Mouse (Mus musculus): ENCODE measurements around the gene Ap3b1. TPM values are rescaled to one million over a fixed set of nuclear protein-coding genes. Genes with fewer than 3 reads are reported as not detected.

Gene Ap3b1
- total RNA-seq, 2 experiments from 2014 or later, result 56.0 to 56.3 TPM

GRCm38 (mm10) chr13:94447003-94447402 lies 88.2 kb downstream of the Ap3b1 start:
- DNase-seq (ENCODE audit: low spot score in 2 of 2), result no peak

GRCm38 (mm10) chr13:94449593-94449992 lies 90.8 kb downstream of the Ap3b1 start:
- no peak for DNase-seq (ENCODE audit: low spot score in 2 of 2)

GRCm38 (mm10) chr13:94451229-94451628 lies 92.5 kb downstream of the Ap3b1 start:
- DNase-seq (ENCODE audit: low spot score in 2 of 2), result peak; percentile 44 to 70

GRCm38 (mm10) chr13:94454131-94454530 lies 95.4 kb downstream of the Ap3b1 start:
- DNase-seq (ENCODE audit: low spot score in 2 of 2), result no peak

GRCm38 (mm10) chr13:94459143-94459542 lies 100.4 kb downstream of the Ap3b1 start:
- no peak for DNase-seq (ENCODE audit: low spot score in 2 of 2)

GRCm38 (mm10) chr13:94464221-94464620 lies 105.5 kb downstream of the Ap3b1 start:
- no peak for DNase-seq (ENCODE audit: low spot score in 2 of 2)

- no peak for DNase-seq (ENCODE audit: low spot score in 2 of 2)
Measured at GRCm38 (mm10) chr13:94468551-94468950, 109.8 kb downstream of the Ap3b1 start.

- no peak for DNase-seq (ENCODE audit: low spot score in 2 of 2)
Measured at GRCm38 (mm10) chr13:94471009-94471672, 112.4 kb downstream of the Ap3b1 start.

- DNase-seq (ENCODE audit: low spot score in 2 of 2), result no peak
Measured at GRCm38 (mm10) chr13:94476208-94476607, 117.4 kb downstream of the Ap3b1 start.

GRCm38 (mm10) chr13:94480256-94480655 lies 121.5 kb downstream of the Ap3b1 start:
- no peak for DNase-seq (ENCODE audit: low spot score in 2 of 2)

- no peak for DNase-seq (ENCODE audit: low spot score in 2 of 2)
Measured at GRCm38 (mm10) chr13:94490684-94491083, 131.9 kb downstream of the Ap3b1 start.

- no peak for DNase-seq (ENCODE audit: low spot score in 2 of 2)
Measured at GRCm38 (mm10) chr13:94491159-94491558, 132.4 kb downstream of the Ap3b1 start.

GRCm38 (mm10) chr13:94497521-94497920 lies 138.8 kb downstream of the Ap3b1 start:
- DNase-seq (ENCODE audit: low spot score in 2 of 2), result no peak

GRCm38 (mm10) chr13:94506411-94506810 lies 147.7 kb downstream of the Ap3b1 start:
- peak; percentile 40 to 74 for DNase-seq (ENCODE audit: low spot score in 2 of 2)

- no peak for DNase-seq (ENCODE audit: low spot score in 2 of 2)
Measured at GRCm38 (mm10) chr13:94508344-94508743, 149.6 kb downstream of the Ap3b1 start.

- DNase-seq (ENCODE audit: low spot score in 2 of 2), result no peak
Measured at GRCm38 (mm10) chr13:94513157-94513767, 154.5 kb downstream of the Ap3b1 start.

- DNase-seq (ENCODE audit: low spot score in 2 of 2), result no peak
Measured at GRCm38 (mm10) chr13:94513898-94514297, 155.1 kb downstream of the Ap3b1 start.

GRCm38 (mm10) chr13:94514992-94515391 lies 156.2 kb downstream of the Ap3b1 start:
- DNase-seq (ENCODE audit: low spot score in 2 of 2), result no peak

- no peak for DNase-seq (ENCODE audit: low spot score in 2 of 2)
Measured at GRCm38 (mm10) chr13:94516532-94516931, 157.8 kb downstream of the Ap3b1 start.

GRCm38 (mm10) chr13:94518176-94518575 lies 159.4 kb downstream of the Ap3b1 start:
- no peak for DNase-seq (ENCODE audit: low spot score in 2 of 2)

- no peak for DNase-seq (ENCODE audit: low spot score in 2 of 2)
Measured at GRCm38 (mm10) chr13:94519276-94519675, 160.5 kb downstream of the Ap3b1 start.

- no peak for DNase-seq (ENCODE audit: low spot score in 2 of 2)
Measured at GRCm38 (mm10) chr13:94523213-94523612, 164.5 kb downstream of the Ap3b1 start.

- DNase-seq (ENCODE audit: low spot score in 2 of 2), result no peak
Measured at GRCm38 (mm10) chr13:94524669-94525238, 166.0 kb downstream of the Ap3b1 start.
